Mouse (Mus musculus) forebrain, embryonic 12.5 days (tissue): ENCODE results near the gene Gpr37. TPM values are rescaled to one million over a fixed set of nuclear protein-coding genes. Genes with fewer than 3 reads are reported as not detected.

ENCODE experiments used
- ATAC-seq: fragments of 200-750 bp; cut with Nextera tagmentation; 2 replicates; pipeline ENCODE4 v1.8.0; 2017; ENCODE audit warnings: moderate TSS enrichment; ENCODE audit not compliant: low FRiP score
- H3K27ac ChIP-seq: fragments of 300-500 bp; sonication (generic); 2 replicates; pipeline ENCODE4 v1.5.1; 2016; ENCODE audit warnings: mild to moderate bottlenecking
- H3K27me3 ChIP-seq: fragments of 300-500 bp; sonication (generic); 2 replicates; pipeline ENCODE4 v1.6.1; 2016; ENCODE audit warnings: mild to moderate bottlenecking
- H3K36me3 ChIP-seq: fragments of 300-500 bp; sonication (generic); replicated peaks from 2 replicates; pipeline ENCODE4 v1.6.1; 2016; ENCODE audit warnings: mild to moderate bottlenecking
- H3K4me1 ChIP-seq: fragments of 300-500 bp; sonication (generic); 2 replicates; pipeline ENCODE4 v1.6.1; 2016
- H3K4me2 ChIP-seq: fragments of 300-500 bp; sonication (generic); 2 replicates; pipeline ENCODE4 v1.6.1; 2016; ENCODE audit warnings: mild to moderate bottlenecking, moderate library complexity
- H3K4me3 ChIP-seq: fragments of 300-500 bp; sonication (generic); replicated peaks from 2 replicates; pipeline ENCODE4 v1.5.1; 2016; ENCODE audit warnings: mild to moderate bottlenecking
- H3K9ac ChIP-seq: fragments of 300-500 bp; sonication (generic); 2 replicates; pipeline ENCODE4 v1.6.1; 2016; ENCODE audit warnings: mild to moderate bottlenecking
- H3K9me3 ChIP-seq: fragments of 300-500 bp; sonication (generic); 2 replicates; pipeline ENCODE4 v1.6.1; 2016
- WGBS: fragments of 180-500 bp; shearing (Covaris S2); methylation state at CpG from one replicate; pipeline ENCODE4 v1.1.7; 2016; 5-methylcytosine and 5-hydroxymethylcytosine counted together
- polyA plus RNA-seq: library from polyadenylated mRNA; unstranded; fragments of >200 nt; fragmentation: Nextera tagmentation; extraction: Ambion mirVana; gene quantifications from 2 replicates; pipeline ENCODE4 v1.2.1, GENCODE M21; 2016

Gpr37 gene
- polyA plus RNA-seq, 1 experiment from 2014 or later = 1.4 TPM

DNA sequence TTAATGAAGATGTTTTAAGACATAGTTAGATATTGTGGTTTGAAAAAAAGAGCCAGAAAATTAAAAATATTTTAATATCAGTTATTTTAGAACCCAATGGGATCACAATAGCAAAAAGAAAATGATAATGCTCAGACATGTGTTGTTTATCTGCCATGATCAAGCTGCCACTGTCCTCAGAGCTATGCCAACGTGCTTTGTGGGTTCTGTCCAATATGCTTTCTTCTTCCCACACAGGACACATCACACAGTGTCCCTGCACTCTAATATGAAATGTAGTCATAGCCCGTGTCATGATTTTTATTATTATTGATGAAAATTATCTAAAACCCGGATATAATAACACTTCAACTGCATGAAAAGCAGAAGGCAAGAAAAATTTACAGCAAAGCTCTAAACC lies 16.7 kb downstream of the Gpr37 start:
- ATAC-seq = no peak
- H3K4me1 ChIP-seq = no peaks in the 10 kb centered on the region
- H3K36me3 ChIP-seq = no peaks in the 10 kb centered on the region
- 83% methylated on average over 3 of the region's 3 CpGs for WGBS
- H3K27ac ChIP-seq = no peak overlapping the region
- H3K4me2 ChIP-seq = no peak overlapping the region
- H3K4me3 ChIP-seq = no peak overlapping the region
- H3K9me3 ChIP-seq = no peaks in the 10 kb centered on the region
- H3K9ac ChIP-seq = no peak overlapping the region
- no peaks in the 10 kb centered on the region for H3K27me3 ChIP-seq

DNA sequence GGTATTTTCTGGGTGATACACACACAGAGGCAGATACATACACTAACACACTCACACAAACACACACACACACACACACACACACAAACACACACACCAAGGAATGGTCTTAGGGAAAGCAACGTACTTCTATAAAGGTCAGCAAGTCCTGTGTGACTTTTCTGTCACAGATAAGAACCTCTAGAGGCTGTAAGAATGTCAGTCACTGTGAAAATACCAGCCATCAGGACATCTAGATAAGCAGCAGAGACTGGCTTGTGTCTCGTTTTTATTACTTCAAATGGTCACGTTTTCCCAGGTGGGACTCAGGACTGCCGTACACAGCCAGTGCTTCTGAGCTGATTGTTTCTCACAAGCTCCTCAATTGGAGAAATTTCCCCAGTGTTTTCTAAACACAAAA lies 20.4 kb downstream of the Gpr37 start:
- 84% methylated on average over 4 of the region's 4 CpGs for WGBS
- Histone ChIP-seq H3K9ac (no peak overlapping the region), H3K9me3 (no peaks in the 10 kb centered on the region), H3K4me2 (no peak overlapping the region), H3K27me3 (no peaks in the 10 kb centered on the region), H3K4me1 (no peaks in the 10 kb centered on the region), H3K36me3 (no peaks in the 10 kb centered on the region), H3K27ac (no peak overlapping the region), H3K4me3 (no peak overlapping the region)
- no peak for ATAC-seq

DNA sequence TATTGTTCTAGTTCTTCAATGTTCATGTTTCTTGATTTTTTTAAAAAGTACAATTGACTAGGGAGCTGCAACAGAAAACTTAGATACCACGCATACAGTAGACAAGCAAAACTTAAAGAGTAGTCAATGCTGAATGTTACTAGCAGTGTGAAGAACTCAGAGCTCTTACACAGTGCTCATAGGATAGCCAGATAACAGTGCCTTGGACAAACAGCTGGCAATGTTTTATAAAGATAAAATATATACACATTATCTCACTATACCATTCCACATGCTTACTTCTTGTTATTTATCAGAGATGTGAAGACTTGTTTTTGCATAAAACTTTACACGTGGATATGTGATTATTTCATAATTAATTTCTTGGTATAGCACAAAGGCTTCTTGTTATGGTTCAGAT lies 26.6 kb downstream of the Gpr37 start:
- Histone ChIP-seq H3K36me3 (no peaks in the 10 kb centered on the region), H3K9ac (no peak overlapping the region), H3K4me3 (no peak overlapping the region), H3K27ac (no peak overlapping the region), H3K4me2 (no peak overlapping the region), H3K9me3 (no peaks in the 10 kb centered on the region), H3K27me3 (no peaks in the 10 kb centered on the region), H3K4me1 (no peaks in the 10 kb centered on the region)
- no peak for ATAC-seq
- WGBS = 94% methylated on average over 2 of the region's 2 CpGs

DNA sequence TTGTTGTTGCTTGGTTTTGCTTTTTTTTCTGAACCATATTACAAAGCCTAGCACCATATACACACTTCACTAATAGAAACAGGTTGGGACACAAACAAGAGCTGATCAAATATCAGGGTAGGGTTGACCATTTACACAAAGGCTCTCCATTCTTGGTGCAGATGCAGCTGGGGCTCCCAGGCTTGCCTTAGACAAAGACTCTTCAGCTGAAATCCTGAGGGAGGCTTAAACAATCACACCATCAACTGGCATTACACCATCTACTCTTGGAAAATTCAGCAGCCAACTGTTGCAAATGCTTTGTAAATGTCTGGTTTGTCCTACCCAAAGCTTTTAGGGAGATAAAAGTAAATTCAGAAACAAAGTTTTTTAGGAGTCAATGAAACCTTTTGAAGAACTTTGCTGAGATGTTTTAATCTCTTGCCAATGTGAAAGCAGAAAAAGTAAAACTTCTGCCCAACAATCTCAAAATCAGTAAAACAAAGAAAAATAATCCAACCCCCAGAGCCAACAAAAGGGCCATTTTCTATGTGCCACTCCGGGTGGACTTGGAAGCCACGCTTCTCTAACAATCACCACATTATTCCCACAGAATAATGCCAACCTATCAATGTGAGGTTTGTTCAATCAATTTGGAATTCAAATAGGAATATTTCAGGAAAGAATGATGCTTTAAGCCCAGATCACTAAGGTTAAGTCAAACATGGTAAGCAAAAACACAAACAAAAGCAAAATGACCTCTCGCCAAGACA lies 30.4 kb downstream of the Gpr37 start:
- ATAC-seq = no peak
- H3K27ac ChIP-seq = no peak overlapping the region
- WGBS = 40% methylated on average over 3 of the region's 3 CpGs
- no peaks in the 10 kb centered on the region for H3K4me1 ChIP-seq
- H3K9ac ChIP-seq = no peak overlapping the region
- H3K9me3 ChIP-seq = no peaks in the 10 kb centered on the region
- H3K27me3 ChIP-seq = no peaks in the 10 kb centered on the region
- H3K36me3 ChIP-seq = no peaks in the 10 kb centered on the region
- no peak overlapping the region for H3K4me3 ChIP-seq
- no peak overlapping the region for H3K4me2 ChIP-seq

Other genes starting within 250 kb of the Gpr37 start
- gene Pot1a, start 118.5 kb upstream of the Gpr37 start, polyA plus RNA-seq = 40.6 and 46.5 TPM in 2 replicates